Mouse (Mus musculus): ENCODE results near the gene Abhd16a. TPM values are rescaled to one million over a fixed set of nuclear protein-coding genes. Genes with fewer than 3 reads are reported as not detected.

The Abhd16a gene
- polyA plus RNA-seq, 1 experiment from 2014 or later: 47.4 TPM

GRCm38 (mm10) chr17:35077285-35077684 lies 11.8 kb upstream of the Abhd16a start:
- H3K27me3 ChIP-seq (ENCODE audit: control insufficient read depth, insufficient read depth, low read length): no peaks in the 10 kb centered on the region
- 43% methylated on average over 2 of the region's 2 CpGs for WGBS (ENCODE audit: insufficient replicate concordance)
- H3K4me3 ChIP-seq (ENCODE audit: low read depth, low read length): no peak overlapping the region; the same call in 1 of the 2 replicates
- peak overlapping the region; percentile 35; the same call in 1 of the 2 replicates for H3K27ac ChIP-seq (ENCODE audit: low read depth, low read length)
- H3K36me3 ChIP-seq (ENCODE audit: control insufficient read depth, insufficient read depth, low read length): no peaks in the 10 kb centered on the region
- peak overlapping the region; percentile 72 for H3K9ac ChIP-seq (ENCODE audit: low read depth, low read length)
- peaks cover 19% of the 10 kb centered on the region for H3K4me1 ChIP-seq (ENCODE audit: control insufficient read depth, insufficient read depth, low read length)
- H3K4me2 ChIP-seq: peak overlapping the region; percentile 67
- no peak for ATAC-seq (replicated peaks; ENCODE audit: insufficient number of reproducible peaks, low FRiP score, low TSS enrichment)
- no peaks in the 10 kb centered on the region for H3K9me3 ChIP-seq (replicated peaks; ENCODE audit: control insufficient read depth, low read length)

GRCm38 (mm10) chr17:35077786-35078233 lies 11.3 kb upstream of the Abhd16a start, which contains the start of gene Ly6g6d:
TSS of gene Ly6g6d (minus strand) at chr17:35078065.
- peak within 1 kb of the TSS; percentile 35; the same call in 1 of the 2 replicates for H3K27ac ChIP-seq (ENCODE audit: low read depth, low read length)
- peaks cover 19% of the 10 kb centered on the region for H3K4me1 ChIP-seq (ENCODE audit: control insufficient read depth, insufficient read depth, low read length)
- ATAC-seq (replicated peaks; ENCODE audit: insufficient number of reproducible peaks, low FRiP score, low TSS enrichment): 0 out of 2 replicates have a peak, but pooled peaks have one; percentile 31
- peak within 1 kb of the TSS; percentile 72 for H3K9ac ChIP-seq (ENCODE audit: low read depth, low read length)
- H3K9me3 ChIP-seq (replicated peaks; ENCODE audit: control insufficient read depth, low read length): no peaks in the 10 kb centered on the region
- H3K4me3 ChIP-seq (ENCODE audit: low read depth, low read length): peak within 1 kb of the TSS; percentile 32
- whole genome bisulfite sequencing (ENCODE audit: insufficient replicate concordance): 16% methylated on average over 14 of the region's 14 CpGs
- no peaks in the 10 kb centered on the region for H3K36me3 ChIP-seq (ENCODE audit: control insufficient read depth, insufficient read depth, low read length)
- H3K27me3 ChIP-seq (ENCODE audit: control insufficient read depth, insufficient read depth, low read length): no peaks in the 10 kb centered on the region
- H3K4me2 ChIP-seq: peak within 1 kb of the TSS; percentile 67

GRCm38 (mm10) chr17:35079778-35080177 lies 9.3 kb upstream of the Abhd16a start:
- 0 out of 2 replicates have a peak overlapping the region, but pooled peaks have one; percentile 12 for H3K4me3 ChIP-seq (ENCODE audit: low read depth, low read length)
- no peaks in the 10 kb centered on the region for H3K36me3 ChIP-seq (ENCODE audit: control insufficient read depth, insufficient read depth, low read length)
- ATAC-seq (replicated peaks; ENCODE audit: insufficient number of reproducible peaks, low FRiP score, low TSS enrichment): 0 out of 2 replicates have a peak, but pooled peaks have one; percentile 40
- H3K9ac ChIP-seq (ENCODE audit: low read depth, low read length): peak overlapping the region; percentile 17; the same call in 1 of the 2 replicates
- H3K9me3 ChIP-seq (replicated peaks; ENCODE audit: control insufficient read depth, low read length): no peaks in the 10 kb centered on the region
- peaks cover 19% of the 10 kb centered on the region for H3K4me1 ChIP-seq (ENCODE audit: control insufficient read depth, insufficient read depth, low read length)
- no peaks in the 10 kb centered on the region for H3K27me3 ChIP-seq (ENCODE audit: control insufficient read depth, insufficient read depth, low read length)
- 10% methylated on average over 9 of the region's 9 CpGs for WGBS (ENCODE audit: insufficient replicate concordance)
- peak overlapping the region; percentile 55 for H3K4me2 ChIP-seq
- H3K27ac ChIP-seq (ENCODE audit: low read depth, low read length): 0 out of 2 replicates have a peak overlapping the region, but pooled peaks have one; percentile 15

- no peaks in the 10 kb centered on the region for H3K27me3 ChIP-seq (ENCODE audit: control insufficient read depth, insufficient read depth, low read length)
- H3K4me2 ChIP-seq: peak overlapping the region; percentile 55
- 0 out of 2 replicates have a peak overlapping the region, but pooled peaks have one; percentile 15 for H3K27ac ChIP-seq (ENCODE audit: low read depth, low read length)
- H3K4me1 ChIP-seq (ENCODE audit: control insufficient read depth, insufficient read depth, low read length): peaks cover 19% of the 10 kb centered on the region
- peak overlapping the region; percentile 17; the same call in 1 of the 2 replicates for H3K9ac ChIP-seq (ENCODE audit: low read depth, low read length)
- WGBS (ENCODE audit: insufficient replicate concordance): 34% methylated on average over 6 of the region's 6 CpGs
- ATAC-seq (replicated peaks; ENCODE audit: insufficient number of reproducible peaks, low FRiP score, low TSS enrichment): no peak
- no peaks in the 10 kb centered on the region for H3K9me3 ChIP-seq (replicated peaks; ENCODE audit: control insufficient read depth, low read length)
- H3K4me3 ChIP-seq (ENCODE audit: low read depth, low read length): no peak overlapping the region
- H3K36me3 ChIP-seq (ENCODE audit: control insufficient read depth, insufficient read depth, low read length): no peaks in the 10 kb centered on the region
Observed at GRCm38 (mm10) chr17:35080248-35080647, 8.8 kb upstream of the Abhd16a start.

- H3K27me3 ChIP-seq (ENCODE audit: control insufficient read depth, insufficient read depth, low read length): no peaks in the 10 kb centered on the region
- H3K27ac ChIP-seq (ENCODE audit: low read depth, low read length): no peak overlapping the region
- H3K36me3 ChIP-seq (ENCODE audit: control insufficient read depth, insufficient read depth, low read length): no peaks in the 10 kb centered on the region
- 88% methylated on average over 4 of the region's 4 CpGs for WGBS (ENCODE audit: insufficient replicate concordance)
- no peak for ATAC-seq (replicated peaks; ENCODE audit: insufficient number of reproducible peaks, low FRiP score, low TSS enrichment)
- H3K4me3 ChIP-seq (ENCODE audit: low read depth, low read length): no peak overlapping the region
- H3K4me2 ChIP-seq: no peak overlapping the region
- H3K9me3 ChIP-seq (replicated peaks; ENCODE audit: control insufficient read depth, low read length): no peaks in the 10 kb centered on the region
- peaks cover 19% of the 10 kb centered on the region for H3K4me1 ChIP-seq (ENCODE audit: control insufficient read depth, insufficient read depth, low read length)
- H3K9ac ChIP-seq (ENCODE audit: low read depth, low read length): no peak overlapping the region
Observed at GRCm38 (mm10) chr17:35080710-35081109, 8.4 kb upstream of the Abhd16a start.

- no peak for ATAC-seq (replicated peaks; ENCODE audit: insufficient number of reproducible peaks, low FRiP score, low TSS enrichment)
- no peaks in the 10 kb centered on the region for H3K9me3 ChIP-seq (replicated peaks; ENCODE audit: control insufficient read depth, low read length)
- 0 out of 2 replicates have a peak overlapping the region, but pooled peaks have one; percentile 16 for H3K9ac ChIP-seq (ENCODE audit: low read depth, low read length)
- no peak overlapping the region for H3K27ac ChIP-seq (ENCODE audit: low read depth, low read length)
- H3K27me3 ChIP-seq (ENCODE audit: control insufficient read depth, insufficient read depth, low read length): no peaks in the 10 kb centered on the region
- H3K4me3 ChIP-seq (ENCODE audit: low read depth, low read length): no peak overlapping the region
- H3K36me3 ChIP-seq (ENCODE audit: control insufficient read depth, insufficient read depth, low read length): no peaks in the 10 kb centered on the region
- H3K4me1 ChIP-seq (ENCODE audit: control insufficient read depth, insufficient read depth, low read length): peaks cover 11% of the 10 kb centered on the region
- no peak overlapping the region for H3K4me2 ChIP-seq
- WGBS (ENCODE audit: insufficient replicate concordance): 79% methylated on average over 16 of the region's 16 CpGs
Observed at GRCm38 (mm10) chr17:35082841-35083576, 6.1 kb upstream of the Abhd16a start.

- 57% methylated on average over 3 of the region's 3 CpGs for WGBS (ENCODE audit: insufficient replicate concordance)
Observed at GRCm38 (mm10) chr17:35083929-35084497, 5.0 kb upstream of the Abhd16a start.

GRCm38 (mm10) chr17:35085208-35085865 lies 3.7 kb upstream of the Abhd16a start, which contains the start of gene Ly6g6f:
TSS of gene Ly6g6f (minus strand) at chr17:35085610.
- Histone ChIP-seq H3K9ac (ENCODE audit: low read depth, low read length) (no peak within 1 kb of the TSS), H3K27ac (ENCODE audit: low read depth, low read length) (no peak within 1 kb of the TSS)
- no peak for ATAC-seq (replicated peaks; ENCODE audit: insufficient number of reproducible peaks, low FRiP score, low TSS enrichment)

More at GRCm38 (mm10) chr17:35083929-35084497, 5.0 kb upstream of the Abhd16a start:
- no peak overlapping the region for H3K27ac ChIP-seq (ENCODE audit: low read depth, low read length)
- H3K9me3 ChIP-seq (replicated peaks; ENCODE audit: control insufficient read depth, low read length): no peaks in the 10 kb centered on the region
- H3K36me3 ChIP-seq (ENCODE audit: control insufficient read depth, insufficient read depth, low read length): no peaks in the 10 kb centered on the region
- no peak for ATAC-seq (replicated peaks; ENCODE audit: insufficient number of reproducible peaks, low FRiP score, low TSS enrichment)
- H3K9ac ChIP-seq (ENCODE audit: low read depth, low read length): no peak overlapping the region
- H3K4me3 ChIP-seq (ENCODE audit: low read depth, low read length): no peak overlapping the region
- H3K4me2 ChIP-seq: no peak overlapping the region
- peaks cover 8% of the 10 kb centered on the region for H3K4me1 ChIP-seq (ENCODE audit: control insufficient read depth, insufficient read depth, low read length)
- no peaks in the 10 kb centered on the region for H3K27me3 ChIP-seq (ENCODE audit: control insufficient read depth, insufficient read depth, low read length)

More at GRCm38 (mm10) chr17:35085208-35085865, 3.7 kb upstream of the Abhd16a start, which contains the start of gene Ly6g6f:
- Histone ChIP-seq H3K9me3 (replicated peaks; ENCODE audit: control insufficient read depth, low read length) (no peaks in the 10 kb centered on the region), H3K4me3 (ENCODE audit: low read depth, low read length) (no peak within 1 kb of the TSS), H3K4me1 (ENCODE audit: control insufficient read depth, insufficient read depth, low read length) (peaks cover 6% of the 10 kb centered on the region), H3K36me3 (ENCODE audit: control insufficient read depth, insufficient read depth, low read length) (no peaks in the 10 kb centered on the region), H3K27me3 (ENCODE audit: control insufficient read depth, insufficient read depth, low read length) (no peaks in the 10 kb centered on the region), H3K4me2 (no peak within 1 kb of the TSS)
- WGBS (ENCODE audit: insufficient replicate concordance): 59% methylated on average over 7 of the region's 7 CpGs

Data from heart, embryonic 11.5 days (tissue).